Mouse (Mus musculus) liver, embryonic 11.5 days (tissue): ENCODE data around the gene Tmem178b. TPM values are rescaled to one million over a fixed set of nuclear protein-coding genes. Genes with fewer than 3 reads are reported as not detected.

Experiments
- ATAC-seq: fragments of 200-750 bp; cut with Nextera tagmentation; replicated peaks from 2 replicates; pipeline ENCODE4 v1.8.0; 2017; ENCODE audit warnings: moderate number of reproducible peaks, mild to moderate bottlenecking, moderate TSS enrichment, moderate library complexity; ENCODE audit not compliant: low FRiP score
- DNase-seq: peaks from one replicate; pipeline ENCODE4 v3.0.0-alpha.2; 2017; ENCODE audit warnings: low spot score
- H3K27ac ChIP-seq: fragments of 300-500 bp; sonication (generic); 2 replicates; pipeline ENCODE4 v1.5.1; 2014; ENCODE audit warnings: mild to moderate bottlenecking, low read depth, low read length, control low read depth
- H3K27me3 ChIP-seq: fragments of 300-500 bp; sonication (generic); replicated peaks from 2 replicates; pipeline ENCODE4 v1.6.1; 2014; ENCODE audit warnings: low read length, mixed read lengths; ENCODE audit not compliant: control insufficient read depth, insufficient read depth
- H3K36me3 ChIP-seq: fragments of 300-500 bp; sonication (generic); 2 replicates; pipeline ENCODE4 v1.6.1; 2014; ENCODE audit warnings: mild to moderate bottlenecking, low read length, moderate library complexity, mixed read lengths; ENCODE audit not compliant: control insufficient read depth, insufficient read depth
- H3K4me1 ChIP-seq: fragments of 300-500 bp; sonication (generic); replicated peaks from 2 replicates; pipeline ENCODE4 v1.6.1; 2014; ENCODE audit warnings: low read length, mixed read lengths; ENCODE audit not compliant: control insufficient read depth, insufficient read depth
- H3K4me2 ChIP-seq: fragments of 300-500 bp; sonication (generic); 2 replicates; pipeline ENCODE4 v1.6.1; 2014; ENCODE audit warnings: mild to moderate bottlenecking, control low read depth, moderate library complexity
- H3K4me3 ChIP-seq: fragments of 300-500 bp; sonication (generic); 2 replicates; pipeline ENCODE4 v1.5.1; 2014; ENCODE audit warnings: low read depth, low read length, control low read depth
- H3K9ac ChIP-seq: fragments of 300-500 bp; sonication (generic); 2 replicates; pipeline ENCODE4 v1.6.1; 2014; ENCODE audit warnings: low read depth, low read length, control low read depth
- H3K9me3 ChIP-seq: fragments of 300-500 bp; sonication (generic); 2 replicates; pipeline ENCODE4 v1.6.1; 2016; ENCODE audit warnings: low read length, inconsistent platforms, mixed read lengths; ENCODE audit not compliant: control insufficient read depth
- WGBS: fragments of 180-500 bp; shearing (Covaris S2); extraction: QIAGEN DNeasy Blood & Tissue Kit; methylation state at CpG from one replicate; pipeline ENCODE4 v1.1.7; 2014; 5-methylcytosine and 5-hydroxymethylcytosine counted together
- polyA plus RNA-seq: library from polyadenylated mRNA; unstranded; fragments of >200 nt; fragmentation: Nextera tagmentation; extraction: Ambion mirVana; gene quantifications from 2 replicates; pipeline ENCODE4 v1.2.1, GENCODE M21; 2014

Tmem178b gene
- polyA plus RNA-seq, 1 experiment from 2014 or later = 0.15 TPM

GRCm38 (mm10) chr6:40076089-40076488, 203.0 kb downstream of the Tmem178b start:
- Histone ChIP-seq H3K9me3 (no peaks in the 10 kb centered on the region), H3K9ac (no peak overlapping the region), H3K27ac (no peak overlapping the region), H3K36me3 (no peaks in the 10 kb centered on the region), H3K4me2 (no peak overlapping the region), H3K27me3 (no peaks in the 10 kb centered on the region), H3K4me3 (no peak overlapping the region), H3K4me1 (no peaks in the 10 kb centered on the region)
- 17% methylated on average over 1 of the region's 1 CpGs for WGBS
- ATAC-seq (no peak), DNase-seq (no peak)

- DNase-seq (no peak), ATAC-seq (no peak)
- Histone ChIP-seq H3K4me3 (no peak overlapping the region), H3K4me1 (no peaks in the 10 kb centered on the region), H3K9me3 (no peaks in the 10 kb centered on the region), H3K27ac (no peak overlapping the region), H3K36me3 (no peaks in the 10 kb centered on the region), H3K4me2 (no peak overlapping the region), H3K27me3 (no peaks in the 10 kb centered on the region), H3K9ac (no peak overlapping the region)
- 83% methylated on average over 5 of the region's 5 CpGs for WGBS
Measured at GRCm38 (mm10) chr6:40076670-40077313, 203.7 kb downstream of the Tmem178b start.

GRCm38 (mm10) chr6:40078353-40078752, 205.3 kb downstream of the Tmem178b start:
- Histone ChIP-seq H3K4me3 (no peak overlapping the region), H3K9me3 (no peaks in the 10 kb centered on the region), H3K27ac (no peak overlapping the region), H3K4me1 (no peaks in the 10 kb centered on the region), H3K9ac (no peak overlapping the region), H3K27me3 (no peaks in the 10 kb centered on the region), H3K4me2 (no peak overlapping the region), H3K36me3 (no peaks in the 10 kb centered on the region)
- ATAC-seq (no peak), DNase-seq (no peak)
- 83% methylated on average over 3 of the region's 3 CpGs for WGBS

GRCm38 (mm10) chr6:40083726-40084125, 210.7 kb downstream of the Tmem178b start:
- no peaks in the 10 kb centered on the region for H3K4me1 ChIP-seq
- no peak overlapping the region for H3K9ac ChIP-seq
- no peak for ATAC-seq
- no peak overlapping the region for H3K4me2 ChIP-seq
- no peak for DNase-seq
- H3K4me3 ChIP-seq = no peak overlapping the region
- H3K27ac ChIP-seq = no peak overlapping the region
- WGBS = 80% methylated on average over 3 of the region's 3 CpGs
- H3K27me3 ChIP-seq = no peaks in the 10 kb centered on the region
- no peaks in the 10 kb centered on the region for H3K36me3 ChIP-seq
- H3K9me3 ChIP-seq = no peaks in the 10 kb centered on the region

- no peak overlapping the region for H3K4me3 ChIP-seq
- no peaks in the 10 kb centered on the region for H3K9me3 ChIP-seq
- H3K4me2 ChIP-seq = no peak overlapping the region
- ATAC-seq = no peak
- 34% methylated on average over 5 of the region's 5 CpGs for WGBS
- no peaks in the 10 kb centered on the region for H3K27me3 ChIP-seq
- H3K27ac ChIP-seq = no peak overlapping the region
- H3K9ac ChIP-seq = no peak overlapping the region
- H3K36me3 ChIP-seq = no peaks in the 10 kb centered on the region
- no peaks in the 10 kb centered on the region for H3K4me1 ChIP-seq
- no peak for DNase-seq
Measured at GRCm38 (mm10) chr6:40091250-40091651, 218.2 kb downstream of the Tmem178b start.

- Histone ChIP-seq H3K4me1 (no peaks in the 10 kb centered on the region), H3K9ac (no peak overlapping the region), H3K27ac (no peak overlapping the region), H3K9me3 (no peaks in the 10 kb centered on the region), H3K36me3 (no peaks in the 10 kb centered on the region), H3K4me2 (no peak overlapping the region), H3K27me3 (no peaks in the 10 kb centered on the region), H3K4me3 (no peak overlapping the region)
- no peak for DNase-seq
- WGBS = 79% methylated on average over 2 of the region's 2 CpGs
- ATAC-seq = no peak
Measured at GRCm38 (mm10) chr6:40098498-40098897, 225.4 kb downstream of the Tmem178b start.

GRCm38 (mm10) chr6:40101785-40102184, 228.7 kb downstream of the Tmem178b start:
- no peak overlapping the region for H3K9ac ChIP-seq
- no peaks in the 10 kb centered on the region for H3K9me3 ChIP-seq
- no peak overlapping the region for H3K4me3 ChIP-seq
- 79% methylated on average over 4 of the region's 4 CpGs for WGBS
- H3K27ac ChIP-seq = no peak overlapping the region
- no peaks in the 10 kb centered on the region for H3K27me3 ChIP-seq
- DNase-seq (no peak), ATAC-seq (no peak)
- H3K4me1 ChIP-seq = no peaks in the 10 kb centered on the region
- no peak overlapping the region for H3K4me2 ChIP-seq
- no peaks in the 10 kb centered on the region for H3K36me3 ChIP-seq

- Histone ChIP-seq H3K36me3 (no peaks in the 10 kb centered on the region), H3K4me1 (no peaks in the 10 kb centered on the region), H3K4me3 (no peak overlapping the region), H3K27ac (no peak overlapping the region), H3K4me2 (no peak overlapping the region), H3K9me3 (no peaks in the 10 kb centered on the region), H3K27me3 (no peaks in the 10 kb centered on the region), H3K9ac (no peak overlapping the region)
- DNase-seq (no peak), ATAC-seq (no peak)
- WGBS = 68% methylated on average over 4 of the region's 4 CpGs
Measured at GRCm38 (mm10) chr6:40102863-40103262, 229.8 kb downstream of the Tmem178b start.

- ATAC-seq = no peak
- Histone ChIP-seq H3K9me3 (no peaks in the 10 kb centered on the region), H3K9ac (no peak overlapping the region), H3K4me1 (no peaks in the 10 kb centered on the region), H3K36me3 (no peaks in the 10 kb centered on the region), H3K4me3 (no peak overlapping the region), H3K27me3 (no peaks in the 10 kb centered on the region), H3K4me2 (no peak overlapping the region), H3K27ac (no peak overlapping the region)
- DNase-seq = no peak
- 45% methylated on average over 5 of the region's 5 CpGs for WGBS
Measured at GRCm38 (mm10) chr6:40110029-40110428, 237.0 kb downstream of the Tmem178b start.
